Mouse (Mus musculus) stomach, postnatal 0 days (tissue): ENCODE data around the gene Cyp2d10. TPM values are rescaled to one million over a fixed set of nuclear protein-coding genes. Genes with fewer than 3 reads are reported as not detected.
"Not testable (repeated sequence)": the region's sequence is repeated elsewhere in the genome, so short reads cannot be mapped to it uniquely, and the experiment has no call there.

Experiments
- ATAC-seq: fragments of 200-750 bp; cut with Nextera tagmentation; 2 replicates; pipeline ENCODE4 v1.8.0; 2017; ENCODE audit not compliant: low FRiP score, low TSS enrichment
- DNase-seq: peaks from one replicate; pipeline ENCODE4 v3.0.0-alpha.2; 2016; ENCODE audit warnings: low spot score
- H3K27ac ChIP-seq: fragments of 300-500 bp; sonication (generic); replicated peaks from 2 replicates; pipeline ENCODE4 v1.5.1; 2014; ENCODE audit warnings: mild to moderate bottlenecking, control low read depth
- H3K27me3 ChIP-seq: fragments of 300-500 bp; sonication (generic); 2 replicates; pipeline ENCODE4 v1.6.1; 2014; ENCODE audit warnings: low read length; ENCODE audit not compliant: control insufficient read depth, insufficient read depth
- H3K36me3 ChIP-seq: fragments of 300-500 bp; sonication (generic); 2 replicates; pipeline ENCODE4 v1.6.1; 2014; ENCODE audit warnings: low read length, mixed read lengths; ENCODE audit not compliant: control insufficient read depth, insufficient read depth
- H3K4me1 ChIP-seq: fragments of 300-500 bp; sonication (generic); replicated peaks from 2 replicates; pipeline ENCODE4 v1.6.1; 2014; ENCODE audit warnings: antibody characterized with exemption; ENCODE audit not compliant: control insufficient read depth, insufficient read depth
- H3K4me2 ChIP-seq: fragments of 300-500 bp; sonication (generic); replicated peaks from 2 replicates; pipeline ENCODE4 v1.6.1; 2014; ENCODE audit warnings: low read depth, mild to moderate bottlenecking, control low read depth, moderate library complexity
- H3K4me3 ChIP-seq: fragments of 300-500 bp; sonication (generic); 2 replicates; pipeline ENCODE4 v1.5.1; 2014; ENCODE audit warnings: low read depth, low read length, control low read depth
- H3K9ac ChIP-seq: fragments of 300-500 bp; sonication (generic); 2 replicates; pipeline ENCODE4 v1.6.1; 2014; ENCODE audit warnings: mild to moderate bottlenecking, low read length, control low read depth, mixed read lengths
- H3K9me3 ChIP-seq: fragments of 300-500 bp; sonication (generic); 2 replicates; pipeline ENCODE4 v1.6.1; 2016; ENCODE audit warnings: low read length; ENCODE audit not compliant: control insufficient read depth
- CTCF ChIP-seq: IDR thresholded peaks from 2 replicates; pipeline ENCODE4 v1.5.1; 2016; ENCODE audit warnings: antibody characterized with exemption, low read depth, mild to moderate bottlenecking, moderate library complexity
- EP300 ChIP-seq: optimal IDR thresholded peaks from 2 replicates; pipeline ENCODE3; 2016; ENCODE audit warnings: antibody characterized with exemption
- WGBS: fragments of 180-500 bp; shearing (Covaris S2); extraction: QIAGEN DNeasy Blood & Tissue Kit; methylation state at CpG from one replicate; pipeline ENCODE4 v1.1.7; 2014; 5-methylcytosine and 5-hydroxymethylcytosine counted together
- polyA plus RNA-seq: library from polyadenylated mRNA; unstranded; fragments of >200 nt; fragmentation: Nextera tagmentation; extraction: Ambion mirVana; gene quantifications from 2 replicates; pipeline ENCODE4 v1.2.1, GENCODE M21; 2015

Gene Cyp2d10
- 2.1 and 3.6 TPM in 2 replicates for polyA plus RNA-seq

- WGBS = 89% methylated on average over 6 of the region's 6 CpGs
- Histone ChIP-seq H3K4me2 (no peak within 1 kb of the TSS), H3K4me3 (no peak within 1 kb of the TSS), H3K36me3 (no peaks in the 10 kb centered on the region), H3K9me3 (no peaks in the 10 kb centered on the region), H3K27me3 (no peaks in the 10 kb centered on the region), H3K4me1 (no peaks in the 10 kb centered on the region), H3K27ac (no peak within 1 kb of the TSS), H3K9ac (no peak within 1 kb of the TSS)
- ATAC-seq (peak; percentile 65), DNase-seq (peak; percentile 27)
- TF ChIP-seq EP300 = no peak
- no peak for TF ChIP-seq CTCF
Observed at GRCm38 (mm10) chr15:82406981-82407380, at the start of gene Cyp2d10. Gene Cyp2d10, minus strand, starts transcription at chr15:82407195.

DNA sequence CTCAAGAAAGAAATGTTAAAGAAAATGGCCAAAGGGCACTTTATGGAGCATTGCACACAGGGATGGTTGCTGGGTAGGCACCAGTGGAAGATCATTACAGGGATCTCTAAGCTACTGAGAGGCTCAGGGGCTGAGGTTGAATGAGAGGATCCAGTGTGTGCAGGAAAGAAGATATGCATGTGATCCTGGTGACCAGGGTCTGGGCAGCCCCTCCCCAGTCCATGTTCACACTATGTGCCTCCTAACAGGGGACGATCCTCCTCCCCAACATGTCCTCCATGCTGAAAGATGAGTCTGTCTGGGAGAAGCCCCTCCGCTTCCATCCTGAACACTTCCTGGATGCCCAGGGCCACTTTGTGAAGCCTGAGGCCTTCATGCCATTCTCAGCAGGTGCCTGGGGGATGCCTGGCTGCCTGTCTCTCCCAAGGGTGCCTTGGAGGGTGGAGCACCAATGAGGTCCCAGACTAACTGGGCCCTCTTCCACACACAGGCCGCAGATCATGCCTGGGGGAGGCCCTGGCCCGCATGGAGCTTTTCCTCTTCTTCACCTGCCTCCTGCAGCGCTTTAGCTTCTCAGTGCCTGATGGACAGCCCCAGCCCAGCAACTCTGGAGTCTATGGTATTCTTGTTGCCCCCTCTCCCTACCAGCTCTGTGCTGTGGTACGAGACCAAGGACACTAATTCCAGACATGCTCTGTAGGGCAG, 49.2 kb upstream of the Cyp2d10 start:
- not testable (repeated sequence) for H3K9me3 ChIP-seq, H3K27ac ChIP-seq, H3K36me3 ChIP-seq, H3K4me2 ChIP-seq, H3K9ac ChIP-seq, H3K4me3 ChIP-seq, H3K4me1 ChIP-seq, ATAC-seq, H3K27me3 ChIP-seq
- DNase-seq = peak; percentile 6
- WGBS = 86% methylated on average over 6 of the region's 6 CpGs

DNA sequence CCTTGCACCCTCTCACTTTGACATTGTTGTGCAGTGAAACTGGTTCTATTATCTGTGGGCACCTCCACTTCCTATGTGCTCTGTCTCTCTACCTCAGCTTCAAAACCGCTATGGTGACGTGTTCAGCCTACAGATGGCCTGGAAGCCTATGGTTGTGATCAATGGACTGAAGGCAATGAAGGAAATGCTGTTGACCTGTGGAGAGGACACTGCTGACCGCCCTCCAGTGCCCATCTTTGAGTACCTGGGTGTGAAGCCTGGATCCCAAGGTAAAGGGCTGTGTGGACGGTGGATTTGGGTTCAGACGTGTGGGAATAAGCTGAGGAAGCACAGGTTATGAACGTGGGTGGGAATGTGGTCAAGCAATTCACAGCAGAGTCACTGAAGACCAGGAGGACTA, 46.5 kb upstream of the Cyp2d10 start:
- H3K27me3 ChIP-seq, H3K27ac ChIP-seq, H3K9ac ChIP-seq, H3K4me2 ChIP-seq, H3K36me3 ChIP-seq, H3K4me1 ChIP-seq, ATAC-seq, H3K9me3 ChIP-seq, H3K4me3 ChIP-seq: not testable (repeated sequence)
- 88% methylated on average over 6 of the region's 6 CpGs for WGBS
- DNase-seq = peak; percentile 5

GRCm38 (mm10) chr15:82452133-82452532, 45.1 kb upstream of the Cyp2d10 start:
- not testable (repeated sequence) for H3K4me2 ChIP-seq, H3K27me3 ChIP-seq, H3K27ac ChIP-seq, H3K9me3 ChIP-seq, H3K36me3 ChIP-seq, H3K9ac ChIP-seq, H3K4me3 ChIP-seq, H3K4me1 ChIP-seq, ATAC-seq, DNase-seq
- 72% methylated on average over 1 of the region's 1 CpGs for WGBS

- WGBS = 43% methylated on average over 2 of the region's 2 CpGs
- H3K4me2 ChIP-seq, H3K27ac ChIP-seq, H3K36me3 ChIP-seq, H3K4me1 ChIP-seq, H3K27me3 ChIP-seq, H3K9ac ChIP-seq, H3K9me3 ChIP-seq, DNase-seq, H3K4me3 ChIP-seq: not testable (repeated sequence)
- ATAC-seq = peak; percentile 84; the same call in 1 of the 2 replicates
Observed at GRCm38 (mm10) chr15:82450045-82450444, 43.0 kb upstream of the Cyp2d10 start.

DNA sequence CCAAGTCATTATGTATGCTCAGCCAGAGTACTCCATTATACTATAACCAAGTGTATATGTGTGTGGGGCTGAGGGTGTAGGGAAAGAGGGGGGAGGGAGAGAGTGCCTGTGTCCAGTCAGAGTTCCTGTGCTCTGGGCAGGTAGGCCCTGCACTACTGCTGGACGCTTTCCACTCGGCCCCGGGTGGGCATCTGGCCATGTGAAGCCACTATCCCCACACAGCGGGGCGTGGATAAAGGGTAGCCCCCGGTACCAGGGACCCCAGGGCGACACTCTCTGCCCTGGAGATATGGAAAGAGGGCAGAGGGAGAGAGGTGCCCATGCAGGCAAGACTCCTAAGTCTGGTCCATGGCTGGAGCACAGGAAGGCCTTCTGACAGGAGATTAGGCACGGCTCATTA, 38.2 kb upstream of the Cyp2d10 start:
- no peak overlapping the region for H3K27ac ChIP-seq
- H3K4me1 ChIP-seq = no peaks in the 10 kb centered on the region
- no peak overlapping the region for H3K4me3 ChIP-seq
- DNase-seq = no peak
- H3K9me3 ChIP-seq = no peaks in the 10 kb centered on the region
- no peak overlapping the region for H3K9ac ChIP-seq
- WGBS = 79% methylated on average over 8 of the region's 8 CpGs
- H3K4me2 ChIP-seq = no peak overlapping the region
- TF ChIP-seq CTCF = no peak
- TF ChIP-seq EP300 = no peak
- no peak for ATAC-seq
- no peaks in the 10 kb centered on the region for H3K27me3 ChIP-seq
- no peaks in the 10 kb centered on the region for H3K36me3 ChIP-seq
